Mouse (Mus musculus) embryonic facial prominence, embryonic 13.5 days (tissue): ENCODE measurements at regions not wholly inside any gene's neighbourhood (a gene's known extent, or its start where the extent isn't known, plus 50 kb on each side); places are given as distances from the start of the nearest gene placed in this dataset.

Experiments used
- ATAC-seq: fragments of 200-750 bp; cut with Nextera tagmentation; 2 replicates; pipeline ENCODE4 v1.8.0; 2017; ENCODE audit warnings: low read depth; ENCODE audit not compliant: insufficient number of reproducible peaks, insufficient read depth, low FRiP score, low TSS enrichment
- H3K27ac ChIP-seq: fragments of 300-500 bp; sonication (generic); 2 replicates; pipeline ENCODE4 v1.5.1; 2015; ENCODE audit warnings: moderate library complexity, mild to moderate bottlenecking, inconsistent platforms
- H3K27me3 ChIP-seq: fragments of 300-500 bp; sonication (generic); 2 replicates; pipeline ENCODE4 v1.6.1; 2015; ENCODE audit warnings: mild to moderate bottlenecking, inconsistent platforms
- H3K36me3 ChIP-seq: fragments of 300-500 bp; sonication (generic); 2 replicates; pipeline ENCODE4 v1.6.1; 2015; ENCODE audit warnings: mild to moderate bottlenecking, inconsistent platforms
- H3K4me1 ChIP-seq: fragments of 300-500 bp; sonication (generic); 2 replicates; pipeline ENCODE4 v1.6.1; 2015; ENCODE audit warnings: inconsistent platforms
- H3K4me2 ChIP-seq: fragments of 300-500 bp; sonication (generic); 2 replicates; pipeline ENCODE4 v1.6.1; 2015; ENCODE audit warnings: moderate library complexity, mild to moderate bottlenecking, inconsistent platforms
- H3K4me3 ChIP-seq: fragments of 300-500 bp; sonication (generic); 2 replicates; pipeline ENCODE4 v1.5.1; 2015; ENCODE audit warnings: mild to moderate bottlenecking, inconsistent platforms
- H3K9ac ChIP-seq: fragments of 300-500 bp; sonication (generic); 2 replicates; pipeline ENCODE4 v1.6.1; 2015; ENCODE audit warnings: mild to moderate bottlenecking, inconsistent platforms
- H3K9me3 ChIP-seq: fragments of 300-500 bp; sonication (generic); 2 replicates; pipeline ENCODE4 v1.6.1; 2016; ENCODE audit warnings: inconsistent platforms
- WGBS: fragments of 180-500 bp; shearing (Covaris S2); methylation state at CpG from one replicate; pipeline ENCODE4 v1.1.7; 2015; ENCODE audit warnings: mixed read lengths; 5-methylcytosine and 5-hydroxymethylcytosine counted together

- no peaks in the 10 kb centered on the region for H3K9me3 ChIP-seq
- peaks cover 5% of the 10 kb centered on the region for H3K27me3 ChIP-seq
- 1% methylated on average over 2 of the region's 2 CpGs for WGBS
- H3K4me3 ChIP-seq, result no peak overlapping the region
- no peak overlapping the region for H3K4me2 ChIP-seq
- no peak overlapping the region for H3K9ac ChIP-seq
- H3K27ac ChIP-seq, result no peak overlapping the region
- peaks cover 4% of the 10 kb centered on the region for H3K4me1 ChIP-seq
- H3K36me3 ChIP-seq, result no peaks in the 10 kb centered on the region
- ATAC-seq, result no peak
Observed at GRCm38 (mm10) chr2:172773176-172773575, 166.9 kb downstream of the Bmp7 start.

- H3K36me3 ChIP-seq, result no peaks in the 10 kb centered on the region
- H3K9me3 ChIP-seq, result no peaks in the 10 kb centered on the region
- ATAC-seq, result no peak
- no peak overlapping the region for H3K9ac ChIP-seq
- 53% methylated on average over 12 of the region's 12 CpGs for WGBS
- peaks cover 8% of the 10 kb centered on the region for H3K27me3 ChIP-seq
- H3K27ac ChIP-seq, result no peak overlapping the region
- no peak overlapping the region for H3K4me3 ChIP-seq
- H3K4me1 ChIP-seq, result peaks cover 22% of the 10 kb centered on the region
- no peak overlapping the region for H3K4me2 ChIP-seq
Observed at GRCm38 (mm10) chr2:172776485-172776884, 163.6 kb downstream of the Bmp7 start.

GRCm38 (mm10) chr2:172777774-172778173, 162.3 kb downstream of the Bmp7 start:
- Histone ChIP-seq H3K27me3 (peaks cover 8% of the 10 kb centered on the region), H3K9me3 (no peaks in the 10 kb centered on the region), H3K9ac (no peak overlapping the region), H3K36me3 (no peaks in the 10 kb centered on the region), H3K4me1 (peaks cover 23% of the 10 kb centered on the region), H3K4me3 (no peak overlapping the region), H3K4me2 (no peak overlapping the region), H3K27ac (no peak overlapping the region)
- WGBS, result 73% methylated on average over 2 of the region's 2 CpGs
- ATAC-seq, result no peak

GRCm38 (mm10) chr2:172779096-172779495, 161.0 kb downstream of the Bmp7 start:
- ATAC-seq, result no peak
- Histone ChIP-seq H3K9ac (no peak overlapping the region), H3K27ac (no peak overlapping the region), H3K4me1 (peaks cover 26% of the 10 kb centered on the region), H3K4me2 (no peak overlapping the region), H3K4me3 (no peak overlapping the region), H3K36me3 (no peaks in the 10 kb centered on the region), H3K9me3 (0 out of 2 replicates have a peak, but pooled peaks cover 10% of the 10 kb centered on the region), H3K27me3 (peaks cover 6% of the 10 kb centered on the region)
- 15% methylated on average over 5 of the region's 5 CpGs for WGBS

GRCm38 (mm10) chr2:172782686-172783085, 157.4 kb downstream of the Bmp7 start:
- Histone ChIP-seq H3K27me3 (peaks cover 8% of the 10 kb centered on the region), H3K4me3 (no peak overlapping the region), H3K4me2 (no peak overlapping the region), H3K4me1 (peaks cover 41% of the 10 kb centered on the region), H3K9ac (no peak overlapping the region), H3K36me3 (no peaks in the 10 kb centered on the region), H3K27ac (no peak overlapping the region), H3K9me3 (0 out of 2 replicates have a peak, but pooled peaks cover 10% of the 10 kb centered on the region)
- WGBS, result 38% methylated on average over 10 of the region's 10 CpGs
- no peak for ATAC-seq

GRCm38 (mm10) chr2:172786297-172786696, 153.8 kb downstream of the Bmp7 start:
- H3K27ac ChIP-seq, result peak overlapping the region; percentile 57; the same call in 1 of the 2 replicates
- H3K4me3 ChIP-seq, result no peak overlapping the region
- no peaks in the 10 kb centered on the region for H3K36me3 ChIP-seq
- H3K4me1 ChIP-seq, result peaks cover 50% of the 10 kb centered on the region
- H3K9me3 ChIP-seq, result 0 out of 2 replicates have a peak, but pooled peaks cover 10% of the 10 kb centered on the region
- no peak overlapping the region for H3K9ac ChIP-seq
- WGBS, result 17% methylated on average over 2 of the region's 2 CpGs
- no peak overlapping the region for H3K4me2 ChIP-seq
- ATAC-seq, result 0 out of 2 replicates have a peak, but pooled peaks have one; percentile 23
- peaks cover 18% of the 10 kb centered on the region for H3K27me3 ChIP-seq

DNA sequence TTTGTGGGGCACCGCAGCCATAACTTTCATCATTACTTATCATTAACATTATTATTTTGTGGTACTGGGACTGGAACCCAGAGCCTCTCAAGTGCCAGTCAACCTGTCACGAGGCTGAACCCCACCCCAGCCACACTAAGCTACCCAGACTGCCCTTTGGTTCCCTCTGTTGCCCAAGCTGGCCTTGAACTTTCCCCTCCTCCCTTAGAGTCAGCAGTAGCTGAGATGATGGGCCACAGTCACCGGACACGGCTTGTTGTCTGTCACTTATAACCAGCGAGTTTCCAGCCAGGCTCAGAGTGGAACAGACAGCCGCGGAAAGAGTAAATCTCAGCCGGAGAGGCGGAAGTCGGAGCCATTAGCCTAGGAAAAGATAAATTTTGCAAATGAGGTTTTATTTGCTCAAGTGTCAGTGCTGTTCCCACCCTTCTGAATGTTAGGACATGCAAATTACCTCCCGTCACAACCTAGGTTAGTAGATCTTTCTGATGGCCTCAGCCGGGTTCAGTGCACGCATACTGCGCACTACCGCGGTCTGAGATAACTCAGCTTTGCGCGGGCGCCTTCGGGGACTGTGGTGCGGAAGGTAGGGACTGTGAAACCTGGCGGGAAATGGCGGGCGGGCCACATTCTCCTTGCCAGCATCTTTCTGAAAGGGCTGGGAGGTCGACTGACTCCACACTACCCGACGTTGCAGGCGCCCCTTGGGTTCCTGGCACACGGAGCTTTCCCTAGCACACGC, 152.7 kb downstream of the Bmp7 start:
- Histone ChIP-seq H3K9ac (no peak overlapping the region), H3K27me3 (peaks cover 18% of the 10 kb centered on the region), H3K4me3 (peak overlapping the region; percentile 22), H3K4me1 (peaks cover 50% of the 10 kb centered on the region), H3K9me3 (0 out of 2 replicates have a peak, but pooled peaks cover 10% of the 10 kb centered on the region), H3K4me2 (peak overlapping the region; percentile 52), H3K27ac (no peak overlapping the region), H3K36me3 (no peaks in the 10 kb centered on the region)
- 42% methylated on average over 30 of the region's 30 CpGs for WGBS
- no peak for ATAC-seq

DNA sequence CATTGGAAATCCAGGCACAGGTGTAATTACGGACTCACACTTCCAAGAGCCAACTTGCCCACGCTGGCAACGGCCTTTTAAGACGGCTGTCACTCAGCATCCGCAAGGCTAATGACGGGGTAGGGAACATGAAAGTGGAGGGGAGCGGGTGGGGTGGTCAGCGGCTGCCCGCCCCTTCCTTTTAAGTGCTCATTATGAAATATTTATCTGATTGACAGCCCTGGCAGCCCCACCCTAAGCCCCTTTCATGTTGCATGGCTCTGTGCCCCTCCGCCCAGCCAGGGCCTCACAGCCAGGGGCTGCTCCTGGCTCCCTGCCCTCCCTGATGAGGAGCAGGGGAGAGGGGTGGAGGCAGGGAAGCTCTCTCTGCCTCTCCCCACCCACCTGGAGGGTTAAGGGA, 150.9 kb downstream of the Bmp7 start:
- peak overlapping the region; percentile 9 for H3K4me3 ChIP-seq
- H3K36me3 ChIP-seq, result no peaks in the 10 kb centered on the region
- peak overlapping the region; percentile 46; the same call in 1 of the 2 replicates for H3K9ac ChIP-seq
- H3K9me3 ChIP-seq, result no peaks in the 10 kb centered on the region
- peak; percentile 75; the same call in 1 of the 2 replicates for ATAC-seq
- H3K4me1 ChIP-seq, result peaks cover 46% of the 10 kb centered on the region
- H3K27me3 ChIP-seq, result peaks cover 18% of the 10 kb centered on the region
- H3K4me2 ChIP-seq, result peak overlapping the region; percentile 47
- WGBS, result 9% methylated on average over 10 of the region's 10 CpGs
- H3K27ac ChIP-seq, result peak overlapping the region; percentile 90

GRCm38 (mm10) chr2:172792555-172792954, 147.6 kb downstream of the Bmp7 start:
- no peak for ATAC-seq
- Histone ChIP-seq H3K27ac (no peak overlapping the region), H3K4me1 (peaks cover 31% of the 10 kb centered on the region), H3K36me3 (no peaks in the 10 kb centered on the region), H3K9ac (no peak overlapping the region), H3K4me2 (no peak overlapping the region), H3K9me3 (no peaks in the 10 kb centered on the region), H3K4me3 (no peak overlapping the region), H3K27me3 (peaks cover 13% of the 10 kb centered on the region)
- WGBS, result 62% methylated on average over 10 of the region's 10 CpGs

- H3K9ac ChIP-seq, result no peak overlapping the region
- no peak overlapping the region for H3K4me2 ChIP-seq
- WGBS, result 54% methylated on average over 8 of the region's 8 CpGs
- peaks cover 20% of the 10 kb centered on the region for H3K4me1 ChIP-seq
- H3K4me3 ChIP-seq, result no peak overlapping the region
- no peak overlapping the region for H3K27ac ChIP-seq
- no peak for ATAC-seq
- H3K36me3 ChIP-seq, result no peaks in the 10 kb centered on the region
- no peaks in the 10 kb centered on the region for H3K9me3 ChIP-seq
- H3K27me3 ChIP-seq, result peaks cover 1% of the 10 kb centered on the region
Observed at GRCm38 (mm10) chr2:172793991-172794390, 146.1 kb downstream of the Bmp7 start.

DNA sequence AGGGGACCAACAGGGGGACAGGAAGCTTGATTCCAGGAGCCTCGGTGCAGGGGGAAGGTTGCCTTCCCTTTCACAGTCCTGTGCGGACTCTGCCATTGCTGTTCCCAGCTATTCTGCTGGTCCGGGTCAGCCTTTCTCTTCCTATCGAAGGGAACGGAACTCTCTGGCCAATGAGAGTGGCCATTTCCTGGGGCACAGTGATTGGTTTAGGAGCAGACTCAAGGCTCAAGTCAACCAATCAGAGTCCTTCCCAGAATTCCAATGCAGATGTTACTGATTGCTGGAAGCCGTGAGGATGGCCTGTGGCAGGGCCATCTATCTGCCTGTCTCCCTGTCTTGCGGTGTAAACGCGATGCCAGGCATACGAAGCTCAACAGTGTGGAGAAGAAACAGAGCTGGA, 145.3 kb downstream of the Bmp7 start:
- no peak for ATAC-seq
- Histone ChIP-seq H3K4me2 (no peak overlapping the region), H3K4me3 (no peak overlapping the region), H3K9ac (no peak overlapping the region), H3K36me3 (no peaks in the 10 kb centered on the region), H3K27ac (no peak overlapping the region), H3K27me3 (no peaks in the 10 kb centered on the region; the same call in 1 of the 2 replicates), H3K4me1 (peaks cover 17% of the 10 kb centered on the region), H3K9me3 (no peaks in the 10 kb centered on the region)
- WGBS, result 83% methylated on average over 10 of the region's 10 CpGs

GRCm38 (mm10) chr2:172796104-172796503, 144.0 kb downstream of the Bmp7 start:
- Histone ChIP-seq H3K4me1 (peaks cover 21% of the 10 kb centered on the region), H3K9me3 (no peaks in the 10 kb centered on the region), H3K27me3 (no peaks in the 10 kb centered on the region; the same call in 1 of the 2 replicates), H3K27ac (no peak overlapping the region), H3K36me3 (no peaks in the 10 kb centered on the region), H3K4me2 (no peak overlapping the region), H3K9ac (no peak overlapping the region), H3K4me3 (no peak overlapping the region)
- ATAC-seq, result no peak
- WGBS, result 76% methylated on average over 6 of the region's 6 CpGs
